Mouse (Mus musculus) megakaryocyte, adult 5-6 weeks (primary cell): ENCODE data around the gene Socs4. TPM values are rescaled to one million over a fixed set of nuclear protein-coding genes. Genes with fewer than 3 reads are reported as not detected.

Source experiments
- ATAC-seq: 2 replicates; pipeline ENCODE4 v1.8.0; 2016; ENCODE audit warnings: mild to moderate bottlenecking, inconsistent platforms; ENCODE audit not compliant: poor library complexity, severe bottlenecking
- total RNA-seq, 2 experiments: library from RNA; stranded (forward) in 1 of 2; stranded (reverse) in 1 of 2; fragments of 153-499, 151-499 nt in 1 of 2; fragments of 221-1000, 200-1000 nt in 1 of 2; gene quantifications; 2 replicates each; pipeline versions ENCODE4 v1.2.3 to v1.2.4; 2015 to 2017

Gene Socs4
- total RNA-seq (2015) (20.3 and 23.5 TPM in 2 replicates), total RNA-seq (2017) (15.7 and 18.1 TPM in 2 replicates)

DNA sequence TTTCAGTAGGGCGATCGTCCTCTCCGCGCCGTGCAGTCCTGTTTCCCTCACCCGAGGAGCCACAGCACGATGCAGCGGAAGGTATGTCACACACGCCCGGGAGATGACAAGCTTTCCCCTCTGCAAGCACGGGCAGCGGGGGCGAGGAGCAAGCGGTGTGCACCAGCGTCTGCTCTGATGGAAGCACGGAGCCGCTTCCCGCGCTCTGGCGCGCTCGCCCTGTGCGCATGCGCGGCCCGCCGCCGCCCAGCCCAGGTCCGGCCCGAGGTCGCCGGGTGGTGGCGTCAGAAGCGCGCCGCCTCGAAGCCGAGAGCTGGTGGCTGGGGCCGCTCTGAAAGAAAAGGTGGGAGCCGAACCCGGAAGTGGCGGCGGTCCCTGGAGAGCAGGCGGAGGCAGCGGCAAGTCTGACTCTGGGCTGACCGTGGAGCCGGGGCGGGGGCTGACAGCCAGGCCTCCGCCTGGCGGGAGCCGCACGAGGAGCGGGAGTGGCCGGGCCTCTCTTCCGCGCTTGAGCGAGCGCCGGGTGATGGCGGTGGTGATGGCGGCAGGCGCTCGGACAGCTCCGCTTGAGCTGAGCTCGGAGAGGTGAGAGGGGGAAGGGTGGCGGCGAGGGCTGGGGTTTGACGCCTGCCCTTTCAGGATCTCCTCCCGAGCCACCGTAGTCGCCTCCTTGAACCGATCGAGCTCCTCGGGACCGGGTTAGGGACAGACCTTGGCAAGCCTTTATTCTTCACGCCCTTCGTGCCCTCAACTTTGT lies at the start of gene Socs4, which contains the start of gene Wdhd1:
TSS of gene Socs4 (plus strand) at position 295 of the 757 bp plus-strand sequence.
TSS of gene Wdhd1 (minus strand) at position 221 of the 757 bp plus-strand sequence.
- ATAC-seq, result peak; percentile 93

DNA sequence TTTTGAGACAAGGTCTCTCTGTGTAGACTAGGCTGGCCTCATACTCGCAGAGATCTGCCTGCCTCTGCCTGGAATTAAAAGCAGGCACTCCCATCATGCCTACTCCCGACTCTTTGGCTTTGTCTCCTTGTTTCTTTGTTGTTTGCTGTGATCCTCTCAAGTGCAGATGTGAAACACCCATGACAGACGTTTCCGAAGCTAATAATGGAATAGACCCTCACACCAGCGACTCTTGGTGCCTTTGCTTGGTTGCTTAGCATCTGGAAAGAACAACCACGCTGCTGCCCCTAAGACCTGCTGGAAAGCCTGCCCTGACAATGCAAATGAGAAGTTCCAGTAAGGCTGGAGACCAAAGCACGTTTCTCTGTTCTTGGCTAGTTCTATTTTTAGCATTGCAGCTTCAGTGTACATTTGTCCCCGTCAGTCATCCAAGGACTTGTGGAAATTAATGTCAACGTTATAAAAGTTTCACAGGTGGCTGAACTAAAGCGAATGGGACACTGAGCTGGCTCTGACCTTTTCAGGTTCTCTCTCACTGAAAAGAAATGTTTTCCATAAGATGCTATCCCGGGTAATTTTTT lies 46.8 kb upstream of the Socs4 start:
- no peak for ATAC-seq

- ATAC-seq, result no peak
Measured at GRCm38 (mm10) chr14:47233602-47234001, 43.1 kb upstream of the Socs4 start.

DNA sequence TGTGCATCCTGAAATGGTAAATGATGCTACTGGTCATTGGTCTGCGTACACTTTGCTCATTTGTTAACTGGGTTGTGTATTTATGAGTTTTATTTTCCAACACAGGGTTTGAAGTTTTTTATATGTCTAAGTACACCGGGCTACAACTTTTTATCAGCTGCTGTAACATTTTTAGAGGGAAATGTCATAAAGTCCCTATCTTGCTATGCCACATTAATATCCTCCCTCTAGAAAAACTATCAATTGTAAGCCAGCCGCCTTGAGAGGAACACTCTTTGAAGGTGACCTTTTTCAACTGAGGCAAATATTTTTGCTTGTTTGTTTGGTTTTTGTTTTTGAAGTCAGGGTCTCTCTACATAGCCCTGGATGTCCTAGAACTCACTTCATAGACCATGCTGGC lies 42.7 kb upstream of the Socs4 start:
- no peak for ATAC-seq

- ATAC-seq, result no peak
Measured at GRCm38 (mm10) chr14:47234526-47235250, 42.0 kb upstream of the Socs4 start.

DNA sequence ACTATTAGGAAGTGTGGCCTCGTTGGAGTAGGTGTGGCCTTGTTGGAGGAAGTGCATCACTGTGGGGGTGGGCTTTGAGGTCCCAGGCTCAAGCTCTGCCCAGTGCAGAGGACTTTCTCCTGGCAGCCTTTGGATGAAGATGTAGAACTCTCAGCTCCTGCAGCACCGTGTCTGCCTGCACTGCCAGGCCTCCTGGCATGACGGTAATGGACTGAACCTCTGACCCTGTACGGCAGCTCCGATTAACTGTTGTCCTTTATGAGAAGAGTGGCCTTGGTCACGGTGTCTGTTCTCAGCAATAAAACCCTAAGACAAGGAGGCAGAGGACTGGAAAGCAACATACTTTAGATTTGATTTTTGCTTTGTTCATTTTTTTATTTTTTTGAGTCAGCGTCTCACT lies 40.2 kb upstream of the Socs4 start:
- no peak for ATAC-seq

DNA sequence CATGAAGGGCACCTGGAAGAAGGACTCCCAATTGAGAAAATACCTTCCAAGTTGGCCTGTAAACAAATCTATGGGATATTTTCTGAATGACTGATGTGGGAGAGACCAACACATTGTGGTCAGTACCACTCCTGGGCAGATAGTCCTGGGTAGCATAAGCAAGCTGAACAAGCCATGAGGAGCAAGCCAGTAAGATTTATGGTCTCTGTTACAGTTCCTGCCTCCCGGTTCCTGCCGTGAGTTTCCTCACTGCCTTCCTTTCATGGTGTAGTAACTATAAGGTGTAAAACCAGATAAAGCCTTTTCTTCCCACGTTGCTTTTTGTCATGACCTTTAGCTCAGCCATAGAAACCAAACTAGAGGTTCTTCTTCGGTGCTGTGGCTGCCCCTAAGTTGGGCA lies 39.4 kb upstream of the Socs4 start:
- no peak for ATAC-seq

DNA sequence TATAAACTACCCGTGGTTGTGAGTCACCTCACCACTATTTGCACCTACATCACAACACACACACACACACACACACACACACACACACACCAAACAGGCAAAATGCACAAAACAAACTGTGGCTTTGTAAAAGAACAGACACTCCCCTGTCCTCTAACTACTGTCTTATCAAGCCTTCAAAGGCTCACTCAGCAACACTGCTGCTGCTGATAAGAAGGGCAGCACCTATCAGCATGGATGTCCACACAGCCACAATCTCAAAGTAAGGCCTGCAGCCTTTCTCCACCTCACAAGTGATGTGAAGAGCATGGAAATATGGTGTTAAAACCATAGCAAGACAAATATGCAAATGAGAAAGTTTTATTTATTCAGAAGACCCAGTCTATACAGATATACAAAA lies 36.1 kb upstream of the Socs4 start:
- peak; percentile 43; the same call in 1 of the 2 replicates for ATAC-seq

- ATAC-seq, result no peak
Measured at GRCm38 (mm10) chr14:47241046-47241445, 35.7 kb upstream of the Socs4 start.

DNA sequence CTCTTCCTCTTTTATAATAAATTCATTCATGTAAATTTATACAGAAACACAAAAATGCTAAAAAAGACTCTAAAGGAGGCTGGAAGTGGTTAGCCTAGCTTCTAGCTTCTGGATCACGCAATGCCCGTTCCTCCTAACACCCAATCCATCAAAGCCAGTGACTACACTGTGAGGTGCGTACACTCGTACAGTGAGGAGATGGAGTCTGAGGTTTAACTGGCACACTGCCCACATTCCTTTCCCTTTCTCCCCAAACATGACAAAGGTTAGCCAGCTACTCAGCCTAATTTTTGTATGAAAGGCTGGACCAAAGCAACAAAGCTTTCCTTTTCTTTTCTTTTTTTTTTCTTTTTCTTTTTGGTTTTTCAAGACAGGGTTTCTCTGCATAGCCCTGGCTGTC lies 34.0 kb upstream of the Socs4 start:
- ATAC-seq, result no peak

GRCm38 (mm10) chr14:47249839-47250238 lies 26.9 kb upstream of the Socs4 start:
- no peak for ATAC-seq

- no peak for ATAC-seq
Measured at GRCm38 (mm10) chr14:47264866-47265265, 11.9 kb upstream of the Socs4 start.

DNA sequence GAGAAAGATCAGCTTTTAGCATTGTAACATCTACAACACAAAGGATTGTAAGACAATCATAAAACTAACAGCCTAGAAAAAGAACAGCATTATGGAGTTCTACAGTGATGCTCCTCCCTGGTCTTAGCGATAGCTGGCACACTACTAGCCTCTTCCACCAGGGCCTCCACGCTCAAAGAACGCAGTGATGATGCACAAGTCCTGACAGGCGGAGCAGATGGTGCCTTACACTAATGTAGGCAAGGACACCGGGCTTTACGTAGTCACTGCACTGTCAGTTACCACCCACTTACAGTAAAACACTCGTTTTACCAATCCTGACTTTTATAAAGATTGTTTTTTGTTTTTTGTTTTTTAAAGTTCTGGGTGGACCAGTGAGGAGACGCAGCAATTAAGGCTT lies 10.9 kb upstream of the Socs4 start:
- ATAC-seq, result no peak

- no peak for ATAC-seq
Measured at GRCm38 (mm10) chr14:47269056-47269455, 7.7 kb upstream of the Socs4 start.

- no peak for ATAC-seq
Measured at GRCm38 (mm10) chr14:47269706-47270105, 7.0 kb upstream of the Socs4 start.

GRCm38 (mm10) chr14:47273751-47274150 lies 3.0 kb upstream of the Socs4 start:
- no peak for ATAC-seq

GRCm38 (mm10) chr14:47275417-47275816 lies 1.3 kb upstream of the Socs4 start:
- no peak for ATAC-seq

DNA sequence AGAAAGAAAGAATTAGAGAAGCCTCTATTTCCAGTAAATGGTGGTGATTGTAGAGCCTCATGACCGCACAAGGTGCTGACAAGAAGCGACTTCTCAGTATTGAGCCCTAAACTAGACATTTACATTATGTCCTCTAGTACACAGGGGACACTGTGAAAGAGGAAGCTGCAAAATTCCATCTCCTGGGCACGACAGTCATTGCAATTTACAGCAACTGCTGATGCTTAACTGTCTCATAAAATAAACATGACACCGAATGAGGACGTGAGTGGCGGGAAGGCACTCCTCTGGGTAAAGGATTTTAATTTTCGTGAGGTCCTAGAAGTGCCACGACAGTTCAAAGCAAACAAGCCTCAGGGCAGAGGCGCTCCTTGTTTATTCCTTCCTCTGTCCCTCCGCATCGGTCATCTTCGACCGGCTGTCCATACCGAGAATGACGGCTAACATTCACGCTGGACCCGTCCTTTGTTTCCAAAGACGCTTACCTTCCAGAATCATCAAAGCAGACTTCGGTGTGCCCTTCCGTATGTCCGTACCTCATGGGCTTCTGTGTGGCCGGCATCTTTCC lies 611 bp upstream of the Socs4 start:
- ATAC-seq, result peak; percentile 46

DNA sequence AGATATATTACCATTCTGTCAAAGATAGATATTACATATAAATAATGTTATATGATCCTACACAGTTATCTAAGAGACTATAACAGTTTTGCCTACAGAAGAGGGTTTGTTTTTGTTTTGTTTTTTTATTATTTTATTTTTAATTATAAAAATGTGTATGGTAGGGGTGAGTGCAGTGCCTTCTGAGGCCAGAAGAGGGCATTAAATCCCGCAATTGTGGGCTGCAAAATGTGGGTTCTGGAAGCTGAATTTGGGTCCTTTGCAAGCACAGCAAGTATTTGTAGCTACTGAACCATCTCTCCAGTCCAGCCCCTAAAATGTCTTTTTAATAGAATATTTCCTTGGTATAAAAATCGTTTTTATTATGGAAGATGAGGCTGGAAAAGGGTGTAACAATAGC lies 2.3 kb downstream of the Socs4 start:
- no peak for ATAC-seq

DNA sequence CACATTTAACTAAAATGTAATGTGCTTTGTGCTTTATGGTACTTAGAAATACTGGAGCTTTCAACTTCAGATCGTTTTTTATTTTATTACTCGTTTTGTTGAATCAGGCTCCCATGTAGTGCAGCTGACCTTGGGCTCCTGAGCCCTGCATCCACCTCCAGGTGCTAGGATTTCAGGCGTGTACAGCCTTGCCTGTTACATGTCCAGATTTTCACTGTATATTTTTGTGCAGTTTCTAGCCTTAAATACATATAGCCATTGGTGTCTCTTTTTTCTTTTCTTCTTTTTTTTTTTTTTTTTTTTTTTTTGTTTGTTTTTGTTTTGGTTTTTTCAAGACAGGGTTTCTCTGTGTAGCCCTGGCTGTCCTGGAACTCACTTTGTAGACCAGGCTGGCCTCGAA lies 4.8 kb downstream of the Socs4 start:
- no peak for ATAC-seq

- ATAC-seq, result no peak
Measured at GRCm38 (mm10) chr14:47283568-47283967, 6.8 kb downstream of the Socs4 start.
